17 mouse cellular contexts compared by ENCODE assay signal in the genomic region with DNA sequence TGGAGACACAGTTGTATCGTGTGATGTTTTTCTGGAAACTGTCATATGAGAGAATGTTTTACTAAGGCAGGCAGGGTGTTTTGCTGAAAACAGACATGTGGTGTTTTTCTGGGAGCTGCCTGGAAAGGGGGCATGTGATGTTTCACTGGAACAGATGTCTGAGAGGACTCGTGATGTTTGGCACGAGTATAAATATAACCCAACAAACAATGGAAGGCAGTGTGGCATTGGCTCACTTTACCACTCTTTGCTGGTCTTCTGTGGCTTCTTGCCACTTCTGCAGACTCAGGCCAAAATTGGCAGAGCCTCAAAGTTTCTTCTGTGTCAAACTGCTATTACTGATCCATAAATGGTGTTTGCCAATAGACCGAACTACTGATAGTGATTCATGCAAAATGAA. TPM values are rescaled to one million over a fixed set of nuclear protein-coding genes. Genes with fewer than 3 reads are reported as not detected.
DNase-seq lines count a peak whose midpoint lies in the region; ATAC-seq and TF ChIP-seq lines count a peak whose summit lies in the region.
"Had no signal": no experiment of that assay in that cellular context is flagged by ENCODE, and none has a peak within 500 bp of the region (broad histone marks: within the 10 kb centered on the region; RNA-seq: fewer than 3 reads in every experiment).

No protein-coding gene starts in this region.

- no peaks in the 10 kb centered on the region for H3K27me3 ChIP-seq in heart, embryonic 13.5 days (replicated peaks)
- H3K27me3 ChIP-seq in hindbrain, embryonic 12.5 days, result no peaks in the 10 kb centered on the region

- 39% methylated on average over 4 of the region's 4 CpGs for WGBS in heart, embryonic 13.5 days
- WGBS in lung, adult 2 months, result 42% methylated on average over 4 of the region's 4 CpGs
- 78% methylated on average over 4 of the region's 4 CpGs for WGBS in hindbrain, embryonic 12.5 days

- H3K4me1 ChIP-seq in heart, embryonic 13.5 days, result peaks cover 24% of the 10 kb centered on the region
- H3K4me1 ChIP-seq in lung, adult 2 months (ENCODE audit: control insufficient read depth, insufficient read depth, low read length), result no peaks in the 10 kb centered on the region; the same call in 1 of the 2 replicates
- H3K4me1 ChIP-seq in hindbrain, embryonic 12.5 days, result 0 out of 2 replicates have a peak, but pooled peaks cover 3% of the 10 kb centered on the region

- no peak overlapping the region for H3K4me2 ChIP-seq in heart, embryonic 13.5 days
- H3K4me2 ChIP-seq in hindbrain, embryonic 12.5 days (replicated peaks), result no peak overlapping the region

- H3K27ac ChIP-seq in heart, embryonic 13.5 days (replicated peaks), result 0 out of 2 replicates have a peak overlapping the region, but pooled peaks have one; percentile 12
- H3K27ac ChIP-seq in hindbrain, embryonic 12.5 days, result no peak overlapping the region
- H3K27ac ChIP-seq: embryonic facial prominence, embryonic 10.5 days had no signal

- ATAC-seq in heart, embryonic 13.5 days (ENCODE audit: extremely low read depth, insufficient number of reproducible peaks, low FRiP score, low TSS enrichment), result no peak; the same call in 1 of the 2 replicates
- ATAC-seq in hindbrain, embryonic 12.5 days (ENCODE audit: low FRiP score), result no peak

- no peaks in the 10 kb centered on the region for H3K36me3 ChIP-seq in heart, embryonic 13.5 days
- no peaks in the 10 kb centered on the region for H3K36me3 ChIP-seq in hindbrain, embryonic 12.5 days
- H3K36me3 ChIP-seq: embryonic facial prominence, embryonic 10.5 days had no signal

- H3K4me3 ChIP-seq in heart, embryonic 13.5 days, result no peak overlapping the region
- no peak overlapping the region for H3K4me3 ChIP-seq in lung, adult 2 months (replicated peaks; ENCODE audit: extremely low read depth, low read depth, low read length)
- H3K4me3 ChIP-seq in hindbrain, embryonic 12.5 days, result no peak overlapping the region
- H3K4me3 ChIP-seq: embryonic facial prominence, embryonic 10.5 days had no signal

- no peak overlapping the region for H3K9ac ChIP-seq in heart, embryonic 13.5 days
- H3K9ac ChIP-seq in hindbrain, embryonic 12.5 days, result no peak overlapping the region

- intact Hi-C loops in left cerebral cortex, postnatal 25 days (cut with DNase I), result no loop called here

- no peaks in the 10 kb centered on the region for H3K9me3 ChIP-seq in heart, embryonic 13.5 days
- no peaks in the 10 kb centered on the region for H3K9me3 ChIP-seq in hindbrain, embryonic 12.5 days (replicated peaks)
- H3K9me3 ChIP-seq: embryonic facial prominence, embryonic 10.5 days had no signal

- peak; percentile 26 to 32 for DNase-seq in frontal cortex, adult 2 months (ENCODE audit: extremely low spot score in 1 of 2, low spot score in 1 of 2)
- no peak for DNase-seq in frontal cortex, postnatal 25 days (ENCODE audit: low spot score in 2 of 2)
- DNase-seq in Muller cell, postnatal 12 days (ENCODE audit: inconsistent ontology term), result peak; percentile 69
- peak; percentile 14 to 28 for DNase-seq in left cerebral cortex, postnatal 25 days (ENCODE audit: low spot score in 2 of 2)
- DNase-seq in lung, adult 2 months, result no peak
- no peak for DNase-seq in kidney, postnatal 4 days
- DNase-seq: adrenal gland, adult 2 months; cerebellum, adult 18-20 months; lung, postnatal 10 days; midbrain, embryonic 14.5 days; thymus, adult 18-20 months had no signal

- TF ChIP-seq CTCF in lung, adult 2 months (IDR thresholded peaks at IDR 0.05; ENCODE audit: insufficient read depth, low read length), result no peak

- no peak for TF ChIP-seq POLR2A in lung, adult 2 months (IDR thresholded peaks at IDR 0.05; ENCODE audit: borderline replicate concordance, extremely low read depth, low read depth, low read length)

RNA-seq across cellular contexts. Expression of gene Rnase1, which starts 3.3 kb away (rescaled TPM):
- 0.72 and 0.99 TPM in 2 replicates for polyA plus RNA-seq in frontal cortex, adult 2 months (2012; rRNA removed)
- polyA plus RNA-seq in heart, embryonic 13.5 days (2015; fragmentation: Nextera tagmentation; extraction: Ambion mirVana), result 0.39 and 0.49 TPM in 2 replicates
- total RNA-seq in left cerebral cortex, postnatal 25 days (2021), result under 1 TPM; 0.57 to 0.73 TPM
- polyA plus RNA-seq in lung, adult 2 months (2012; rRNA removed), result 3.7 and 4.8 TPM in 2 replicates
- polyA plus RNA-seq in hindbrain, embryonic 12.5 days (2016; fragmentation: Nextera tagmentation; extraction: Ambion mirVana), result 0.72 TPM in 1 of 2 replicates, not detected in the other
- total RNA-seq: neutrophil, adult 5-6 weeks had no signal
- polyA plus RNA-seq: adrenal gland, adult 2 months; embryonic facial prominence, embryonic 10.5 days; midbrain, embryonic 14.5 days had no signal

RNA-seq across cellular contexts. Expression of gene Rnase2b, which starts 18.8 kb away (rescaled TPM):
- polyA plus RNA-seq in frontal cortex, adult 2 months (2012; rRNA removed), result not detected in 2 replicates
- not detected in 2 replicates for polyA plus RNA-seq in heart, embryonic 13.5 days (2015; fragmentation: Nextera tagmentation; extraction: Ambion mirVana)
- total RNA-seq in left cerebral cortex, postnatal 25 days (2021), result not detected
- 0.40 TPM in 1 of 2 replicates, not detected in the other for polyA plus RNA-seq in lung, adult 2 months (2012; rRNA removed)
- not detected in 2 replicates for polyA plus RNA-seq in hindbrain, embryonic 12.5 days (2016; fragmentation: Nextera tagmentation; extraction: Ambion mirVana)
- total RNA-seq: adrenal gland, adult 2 months; neutrophil, adult 5-6 weeks had no signal
- polyA plus RNA-seq: adrenal gland, adult 2 months; embryonic facial prominence, embryonic 10.5 days; large intestine, adult 2 months; midbrain, embryonic 14.5 days; spleen, adult 2 months had no signal

RNA-seq across cellular contexts. Expression of gene Rnase6, which starts 19.6 kb away (rescaled TPM):
- 0.38 and 0.56 TPM in 2 replicates for polyA plus RNA-seq in frontal cortex, adult 2 months (2012; rRNA removed)
- 0.32 and 0.70 TPM in 2 replicates for polyA plus RNA-seq in heart, embryonic 13.5 days (2015; fragmentation: Nextera tagmentation; extraction: Ambion mirVana)
- under 1 TPM in 1 of 2 experiments, not detected in 1; 0.32 TPM for total RNA-seq in left cerebral cortex, postnatal 25 days (2021)
- polyA plus RNA-seq in lung, adult 2 months (2012; rRNA removed), result 12.1 and 19.2 TPM in 2 replicates
- polyA plus RNA-seq in hindbrain, embryonic 12.5 days (2016; fragmentation: Nextera tagmentation; extraction: Ambion mirVana), result 0.46 TPM in 1 of 2 replicates, not detected in the other
- polyA plus RNA-seq: embryonic facial prominence, embryonic 10.5 days had no signal

RNA-seq across cellular contexts. Expression of gene Eddm3b, which starts 29.1 kb away (rescaled TPM):
- polyA plus RNA-seq in frontal cortex, adult 2 months (2012; rRNA removed), result not detected in 2 replicates
- not detected in 2 replicates for polyA plus RNA-seq in heart, embryonic 13.5 days (2015; fragmentation: Nextera tagmentation; extraction: Ambion mirVana)
- not detected for total RNA-seq in left cerebral cortex, postnatal 25 days (2021)
- 0.08 TPM in 1 of 2 replicates, not detected in the other for polyA plus RNA-seq in lung, adult 2 months (2012; rRNA removed)
- not detected in 2 replicates for polyA plus RNA-seq in hindbrain, embryonic 12.5 days (2016; fragmentation: Nextera tagmentation; extraction: Ambion mirVana)
- total RNA-seq: adrenal gland, adult 2 months; neutrophil, adult 5-6 weeks had no signal
- polyA plus RNA-seq: adrenal gland, adult 2 months; large intestine, adult 2 months; midbrain, embryonic 14.5 days; spleen, adult 2 months had no signal

RNA-seq across cellular contexts. Expression of gene Ang, which starts 52.3 kb away (rescaled TPM):
- 4.2 and 6.9 TPM in 2 replicates for polyA plus RNA-seq in frontal cortex, adult 2 months (2012; rRNA removed)
- polyA plus RNA-seq in heart, embryonic 13.5 days (2015; fragmentation: Nextera tagmentation; extraction: Ambion mirVana), result 3.6 and 3.9 TPM in 2 replicates
- total RNA-seq in left cerebral cortex, postnatal 25 days (2021), result 1 to 10 TPM; 6.3 to 6.4 TPM
- 61.7 and 72.5 TPM in 2 replicates for polyA plus RNA-seq in lung, adult 2 months (2012; rRNA removed)
- polyA plus RNA-seq in hindbrain, embryonic 12.5 days (2016; fragmentation: Nextera tagmentation; extraction: Ambion mirVana), result 3.7 and 4.4 TPM in 2 replicates

Comparison
In these comparisons a context has a peak if more than half of its experiments do, and no peak if none do; other contexts are left out.
1. DNase-seq: peak in frontal cortex, adult 2 months (2 of 2), Muller cell, postnatal 12 days (single experiment) and left cerebral cortex, postnatal 25 days (2 of 2); none in frontal cortex, postnatal 25 days (0 of 2), lung, adult 2 months (single experiment) and kidney, postnatal 4 days (0 of 2).